Mouse (Mus musculus): ENCODE measurements at regions not wholly inside any gene's neighbourhood (a gene's known extent, or its start where the extent isn't known, plus 50 kb on each side); places are given as distances from the start of the nearest gene placed in this dataset.

- TF ChIP-seq CTCF (IDR thresholded peaks at IDR 0.05), result no peak
- no peak for TF ChIP-seq POLR2A (IDR thresholded peaks at IDR 0.05; ENCODE audit: insufficient read depth, low read depth, low read length)
- TF ChIP-seq EP300 (IDR thresholded peaks at IDR 0.05; ENCODE audit: insufficient read depth, low read depth, low read length), result no peak
Observed at GRCm38 (mm10) chr14:21900516-21900915, 51.7 kb upstream of the Comtd1 start.
